Mouse (Mus musculus): ENCODE measurements at regions not wholly inside any gene's neighbourhood (a gene's known extent, or its start where the extent isn't known, plus 50 kb on each side); places are given as distances from the start of the nearest gene placed in this dataset.
A peak's percentile ranks its signal among the peaks of the same experiment; 100 is the strongest.

DNA sequence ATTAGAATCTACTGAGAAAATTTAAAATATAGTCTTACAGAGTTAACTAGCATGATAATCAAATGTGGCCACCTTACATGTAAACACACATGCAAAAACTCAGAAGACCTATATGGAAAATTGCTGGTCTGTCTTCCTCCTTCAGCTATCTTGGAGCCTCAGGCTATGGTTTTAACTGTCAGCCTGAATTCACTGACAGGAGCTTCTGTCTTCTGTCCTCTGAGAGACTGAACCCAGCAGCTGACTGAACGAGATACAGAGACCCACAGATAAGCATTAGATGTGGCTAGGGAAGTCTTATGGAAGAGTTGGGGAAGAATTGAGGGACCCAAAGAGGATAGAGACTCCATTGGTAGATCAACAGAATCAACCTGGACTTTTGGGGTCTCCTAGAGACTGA is 360.0 kb upstream of the Meox2 start:
- ATAC-seq (replicated peaks; ENCODE audit: low FRiP score, low TSS enrichment, poor library complexity, severe bottlenecking): peak; percentile 98

DNA sequence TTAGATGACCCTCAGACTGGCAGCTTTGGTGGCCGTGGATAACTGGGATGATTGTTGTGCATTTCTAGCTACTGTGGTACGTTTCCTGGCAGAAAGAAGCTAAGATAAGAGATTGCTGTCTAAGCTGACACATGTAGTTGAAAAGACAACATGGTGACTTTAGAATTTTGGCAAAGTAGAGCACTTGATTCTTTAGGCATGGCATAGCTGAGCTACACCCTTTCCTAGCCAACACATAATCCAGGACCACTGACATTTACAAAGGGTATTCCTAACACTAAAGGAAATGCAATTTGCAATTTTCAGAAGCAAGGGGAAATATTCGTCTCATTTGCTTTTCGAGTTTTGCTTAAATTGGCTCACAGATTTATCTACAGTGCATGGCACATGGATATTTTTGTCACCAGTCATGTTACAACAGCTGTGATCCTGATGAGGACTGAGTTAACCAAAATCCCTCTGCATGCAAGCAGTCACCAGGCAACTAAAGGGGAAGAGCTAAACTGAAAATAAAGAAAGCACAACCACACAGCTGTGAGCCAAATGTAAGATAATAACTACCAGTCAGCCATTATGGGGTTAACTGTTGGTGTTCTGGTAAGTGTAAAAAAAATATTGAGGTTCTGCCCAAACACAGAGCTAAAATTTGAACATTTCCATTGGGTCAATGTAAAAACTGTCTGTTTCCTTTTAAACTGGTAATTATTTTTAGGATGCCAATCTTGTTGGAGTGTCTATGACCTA is 342.9 kb upstream of the Meox2 start:
- ATAC-seq (replicated peaks; ENCODE audit: low FRiP score, low TSS enrichment, poor library complexity, severe bottlenecking): no peak

DNA sequence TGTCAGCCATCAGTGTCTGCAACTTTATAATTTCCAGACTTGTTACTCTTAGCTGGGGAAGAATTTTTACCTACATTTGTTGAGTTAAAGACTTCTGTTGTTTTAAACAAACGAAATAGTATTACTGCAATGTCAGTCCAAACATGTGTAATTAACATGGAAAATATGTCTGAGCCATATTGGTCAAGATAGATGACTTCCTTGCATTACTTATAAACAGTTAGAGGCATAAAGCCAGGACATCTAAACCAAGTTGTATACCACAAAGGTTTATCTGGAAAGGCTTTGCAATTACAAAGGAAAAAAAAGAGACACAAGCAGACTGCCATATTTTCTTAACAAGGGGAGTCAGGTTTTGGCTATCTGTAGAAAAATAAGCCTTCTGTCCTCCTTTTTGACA is 342.2 kb upstream of the Meox2 start:
- no peak for ATAC-seq (replicated peaks; ENCODE audit: low FRiP score, low TSS enrichment, poor library complexity, severe bottlenecking)

DNA sequence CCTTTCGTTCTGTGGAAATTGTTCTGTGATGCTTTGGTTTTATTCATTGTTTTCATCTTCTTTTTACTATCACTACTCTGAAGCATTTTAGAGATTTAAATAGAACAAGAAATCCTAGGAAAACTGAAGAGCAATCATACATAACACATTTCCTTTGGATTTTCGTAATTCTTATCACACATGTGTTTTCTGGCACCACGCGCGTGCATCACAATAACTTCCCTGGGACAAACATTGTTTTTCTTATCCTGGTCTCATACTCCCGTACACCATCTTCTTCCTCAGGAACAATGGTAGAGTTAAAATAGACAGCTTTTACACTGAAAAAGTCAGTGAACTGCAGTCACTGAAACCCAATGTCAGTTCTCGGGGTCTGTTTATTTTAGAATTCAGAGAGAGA is 327.6 kb upstream of the Meox2 start:
- ATAC-seq (replicated peaks; ENCODE audit: low FRiP score, low TSS enrichment, poor library complexity, severe bottlenecking): no peak

DNA sequence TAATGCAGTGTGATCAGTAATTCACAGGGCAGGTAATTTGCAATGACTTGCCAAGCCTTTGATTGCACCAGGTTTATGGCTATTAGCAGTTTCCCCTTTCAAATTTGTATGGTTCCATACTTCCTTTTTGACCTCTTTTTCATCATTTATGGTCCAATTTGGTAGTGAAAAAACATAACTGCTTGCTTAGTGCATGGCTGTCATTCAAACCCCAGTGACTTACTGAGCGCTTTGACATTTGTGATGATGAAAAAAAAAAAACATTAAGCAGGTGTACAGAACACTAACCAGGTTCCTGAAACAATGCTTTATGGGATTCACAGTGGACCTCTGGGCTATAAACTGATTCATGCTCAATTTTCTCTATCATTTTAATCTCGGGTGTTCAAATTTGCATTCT is 317.5 kb upstream of the Meox2 start:
- no peak for ATAC-seq (replicated peaks; ENCODE audit: low FRiP score, low TSS enrichment, poor library complexity, severe bottlenecking)

DNA sequence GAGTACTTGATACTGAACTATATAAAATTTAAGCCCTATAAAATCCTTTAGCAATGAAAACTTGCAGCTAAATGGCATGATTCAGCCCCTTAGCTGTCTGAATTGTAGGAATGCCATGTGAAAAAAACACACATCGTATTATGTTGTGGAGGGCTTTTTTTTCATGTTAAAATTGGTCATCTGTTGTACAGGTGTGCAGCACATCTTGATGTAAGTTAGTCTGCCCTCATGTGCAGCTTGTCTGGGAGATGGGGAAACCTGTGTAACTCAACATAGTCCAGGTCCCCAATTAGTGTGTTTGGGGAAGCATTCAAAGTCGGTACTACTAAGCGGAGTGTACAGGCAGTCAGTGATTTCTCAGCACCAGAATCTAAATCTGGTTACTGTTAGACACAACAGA is 316.9 kb upstream of the Meox2 start:
- ATAC-seq (replicated peaks; ENCODE audit: low FRiP score, low TSS enrichment, poor library complexity, severe bottlenecking): no peak

DNA sequence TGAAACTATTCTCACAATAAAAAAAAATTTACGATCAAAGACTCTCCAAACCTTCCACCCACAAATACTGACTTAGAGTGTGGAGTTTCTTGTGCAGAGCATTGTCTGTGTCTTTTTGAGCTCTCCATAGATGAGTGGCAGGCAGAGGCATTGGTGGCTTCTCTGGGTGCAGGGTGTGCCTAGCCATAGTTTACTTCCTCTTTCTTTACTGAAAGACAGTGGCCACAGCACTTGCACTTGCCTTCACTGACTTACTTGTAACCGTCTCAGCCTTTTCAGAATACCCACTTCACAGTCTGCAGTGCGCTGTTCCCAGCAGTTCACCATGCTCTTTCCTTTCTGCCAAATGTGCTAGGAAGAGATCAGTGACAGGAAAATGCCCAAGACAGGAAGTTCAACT is 316.1 kb upstream of the Meox2 start:
- ATAC-seq (replicated peaks; ENCODE audit: low FRiP score, low TSS enrichment, poor library complexity, severe bottlenecking): peak; percentile 70

DNA sequence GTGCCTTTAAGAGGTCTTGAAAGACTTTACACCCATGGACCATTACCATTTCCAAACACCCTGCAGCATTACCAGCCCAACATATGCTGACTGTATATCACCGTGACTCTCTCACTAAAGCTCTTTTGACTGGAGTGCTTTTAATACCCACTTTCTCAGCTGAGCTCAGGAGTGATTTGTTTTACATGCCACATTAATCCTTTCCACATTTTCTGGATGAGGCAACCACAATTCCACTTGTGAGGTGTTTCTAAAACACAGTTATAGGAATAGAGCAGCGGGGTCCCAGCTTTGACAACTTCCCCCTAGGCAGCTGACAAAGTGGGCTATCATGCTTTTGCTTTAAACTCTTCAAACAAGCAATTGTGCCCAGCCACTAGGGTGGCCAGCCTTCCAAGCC is 314.5 kb upstream of the Meox2 start:
- no peak for ATAC-seq (replicated peaks; ENCODE audit: low FRiP score, low TSS enrichment, poor library complexity, severe bottlenecking)

DNA sequence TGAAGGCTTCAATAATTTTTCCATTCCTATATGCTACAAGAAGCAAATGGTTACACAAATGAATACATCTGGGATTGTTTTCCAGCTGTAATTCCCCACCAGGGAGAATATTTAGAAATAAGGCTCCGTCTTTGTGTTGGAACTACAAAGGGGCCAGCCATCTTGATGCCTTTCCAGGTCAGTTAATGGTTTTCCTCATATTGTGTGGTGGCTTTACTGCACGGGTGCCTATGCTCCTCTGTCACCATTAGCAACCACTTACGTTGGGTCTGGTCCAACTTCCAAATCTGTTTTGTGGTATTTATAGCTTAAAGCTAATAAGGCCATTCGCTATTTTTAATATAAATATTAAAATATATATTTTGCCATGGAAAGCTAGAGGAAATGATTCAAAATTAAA is 312.1 kb upstream of the Meox2 start:
- no peak for ATAC-seq (replicated peaks; ENCODE audit: low FRiP score, low TSS enrichment, poor library complexity, severe bottlenecking)

DNA sequence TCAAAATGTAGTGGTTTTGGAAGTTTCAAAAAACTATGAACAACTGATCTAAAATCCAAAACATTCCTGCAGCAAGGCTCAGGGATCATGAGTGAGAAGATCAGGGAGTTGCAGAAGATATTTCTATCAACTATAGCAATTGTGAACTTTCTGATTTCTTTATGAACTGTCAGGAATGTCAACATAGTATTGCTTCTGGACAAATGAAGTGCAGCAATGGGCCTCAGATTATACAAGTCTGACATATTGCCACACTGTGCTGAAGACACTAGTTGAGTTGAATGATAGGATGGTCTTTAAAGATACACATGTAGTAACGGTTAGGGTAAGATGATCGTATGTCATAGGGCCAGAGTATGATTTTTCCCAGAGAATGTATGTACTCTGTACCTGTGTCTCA is 290.4 kb upstream of the Meox2 start:
- no peak for ATAC-seq (replicated peaks; ENCODE audit: low FRiP score, low TSS enrichment, poor library complexity, severe bottlenecking)

DNA sequence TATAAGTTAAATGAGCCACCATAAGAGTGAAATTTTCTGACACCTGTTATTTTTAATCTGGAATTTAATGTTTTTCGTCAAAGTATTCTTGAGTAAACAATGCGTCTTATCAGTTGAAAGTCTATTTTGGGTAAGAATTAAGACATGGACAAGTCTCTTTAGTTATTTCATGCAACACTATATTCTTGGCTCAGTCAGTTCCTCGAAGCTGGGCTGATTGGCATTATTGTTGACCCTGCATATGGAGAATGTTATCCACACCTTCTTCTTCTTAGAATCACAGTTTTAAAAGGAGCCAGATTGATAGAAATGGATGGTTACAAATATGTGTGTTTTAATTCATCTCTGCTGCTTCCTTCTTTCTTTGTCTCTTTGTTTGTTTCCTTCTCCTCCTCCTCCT is 289.5 kb upstream of the Meox2 start:
- no peak for ATAC-seq (replicated peaks; ENCODE audit: low FRiP score, low TSS enrichment, poor library complexity, severe bottlenecking)

DNA sequence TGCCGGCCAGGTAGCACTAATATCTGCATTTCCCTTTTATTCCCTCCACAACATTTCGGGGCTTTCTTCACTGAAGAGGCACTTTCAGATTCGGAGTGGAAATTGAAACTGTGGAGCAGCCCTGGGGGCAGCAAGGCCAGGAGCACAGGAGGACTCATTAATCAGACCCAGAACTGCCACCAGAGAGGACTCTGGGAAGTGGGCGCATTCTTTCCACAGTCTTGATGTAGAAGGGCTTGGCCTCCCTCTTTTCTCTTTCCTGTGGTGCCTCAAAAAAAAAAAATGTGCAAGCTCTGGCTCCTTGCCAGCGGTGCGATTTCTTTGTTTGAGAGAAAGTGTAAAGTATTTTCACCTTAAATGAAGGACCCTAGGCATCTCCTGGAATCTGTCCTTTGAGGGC is 281.6 kb upstream of the Meox2 start:
- ATAC-seq (replicated peaks; ENCODE audit: low FRiP score, low TSS enrichment, poor library complexity, severe bottlenecking): no peak

DNA sequence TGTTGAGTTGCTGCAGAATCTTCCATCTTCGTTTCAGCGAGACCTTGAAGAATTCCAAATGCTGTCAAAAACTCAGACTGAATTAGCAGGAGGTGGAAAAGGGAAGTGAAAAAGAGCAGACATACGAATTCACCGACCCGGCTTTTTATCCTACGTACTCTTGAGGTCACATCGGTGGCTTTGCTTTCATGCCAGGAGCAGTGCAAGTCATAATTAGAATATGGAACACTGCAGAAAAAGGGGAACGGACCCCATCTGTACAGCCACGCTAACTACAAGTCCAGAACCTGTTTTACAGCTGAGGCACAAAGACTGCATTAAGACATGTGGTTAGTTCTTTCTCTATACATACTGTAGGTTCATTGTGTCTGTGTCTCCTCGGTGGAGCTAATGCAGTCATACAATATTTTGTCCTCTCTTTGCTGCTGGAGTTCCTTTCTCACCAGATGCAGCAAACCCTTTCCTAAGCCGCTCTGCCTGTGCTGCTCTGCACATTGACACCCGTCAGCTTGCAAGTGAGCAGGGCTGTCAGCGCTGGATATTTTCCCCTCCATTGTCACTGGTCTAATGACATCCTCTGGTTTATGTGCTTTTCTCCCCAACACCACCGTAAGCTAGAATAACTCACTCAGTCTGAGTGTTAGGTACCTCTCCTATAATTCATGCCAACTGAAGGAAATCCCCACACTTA is 276.9 kb upstream of the Meox2 start:
- no peak for ATAC-seq (replicated peaks; ENCODE audit: low FRiP score, low TSS enrichment, poor library complexity, severe bottlenecking)

DNA sequence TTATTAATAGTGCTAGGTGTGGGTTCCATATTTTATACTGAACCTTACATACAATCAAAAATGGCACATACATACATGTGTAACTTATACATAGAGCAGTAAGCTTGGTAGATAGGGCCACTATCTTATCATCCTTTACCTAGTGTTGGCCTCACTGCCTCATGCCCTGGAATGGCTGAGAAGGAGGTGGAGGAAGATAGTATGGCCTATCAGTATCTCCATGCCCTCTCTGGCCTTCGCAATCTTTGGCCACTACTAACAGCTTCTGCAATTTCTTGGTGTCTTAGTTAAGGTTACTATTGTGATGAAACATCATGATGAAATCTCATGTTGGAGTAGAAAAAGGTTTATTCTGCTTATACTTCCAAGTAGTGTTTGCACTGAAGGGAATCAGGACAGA is 265.4 kb upstream of the Meox2 start:
- peak; percentile 70 for ATAC-seq (replicated peaks; ENCODE audit: low FRiP score, low TSS enrichment, poor library complexity, severe bottlenecking)

DNA sequence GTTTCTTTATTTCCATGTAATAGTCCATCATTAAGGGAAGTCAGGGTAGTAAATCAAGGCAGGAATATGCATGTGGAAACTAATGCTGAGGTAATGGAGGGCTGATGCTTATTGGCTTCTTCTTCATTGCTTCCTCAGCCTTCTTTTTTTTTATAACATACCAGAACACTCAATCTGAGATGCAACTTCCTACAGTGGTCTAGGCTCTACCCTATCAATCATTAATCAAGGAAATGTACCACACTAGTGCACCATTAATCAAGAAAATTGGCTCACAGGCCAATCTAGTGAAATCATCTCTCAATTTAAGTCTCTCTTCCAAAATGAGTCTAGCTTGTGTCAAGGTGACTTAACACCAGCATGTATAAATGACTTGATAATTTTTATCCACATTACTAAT is 263.2 kb upstream of the Meox2 start:
- no peak for ATAC-seq (replicated peaks; ENCODE audit: low FRiP score, low TSS enrichment, poor library complexity, severe bottlenecking)

DNA sequence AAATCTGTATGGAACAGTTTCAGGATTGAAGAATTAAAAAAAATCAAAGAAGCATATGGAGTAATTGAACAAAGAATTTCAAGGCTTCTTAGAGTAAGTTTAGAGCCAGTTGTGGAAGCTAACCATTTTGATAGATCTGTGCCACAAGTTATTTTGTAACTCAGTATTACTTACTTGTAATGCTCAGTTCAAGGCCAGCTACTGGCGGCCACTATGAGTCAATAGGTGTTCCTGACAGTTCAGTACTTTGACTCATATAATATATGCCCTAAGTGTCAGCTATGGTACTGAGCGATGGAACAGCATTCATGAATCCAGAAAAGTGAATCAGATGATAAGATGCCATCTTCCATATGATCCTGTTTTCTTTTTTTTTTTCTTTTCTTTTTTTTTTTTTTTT is 259.3 kb upstream of the Meox2 start:
- ATAC-seq (replicated peaks; ENCODE audit: low FRiP score, low TSS enrichment, poor library complexity, severe bottlenecking): no peak

DNA sequence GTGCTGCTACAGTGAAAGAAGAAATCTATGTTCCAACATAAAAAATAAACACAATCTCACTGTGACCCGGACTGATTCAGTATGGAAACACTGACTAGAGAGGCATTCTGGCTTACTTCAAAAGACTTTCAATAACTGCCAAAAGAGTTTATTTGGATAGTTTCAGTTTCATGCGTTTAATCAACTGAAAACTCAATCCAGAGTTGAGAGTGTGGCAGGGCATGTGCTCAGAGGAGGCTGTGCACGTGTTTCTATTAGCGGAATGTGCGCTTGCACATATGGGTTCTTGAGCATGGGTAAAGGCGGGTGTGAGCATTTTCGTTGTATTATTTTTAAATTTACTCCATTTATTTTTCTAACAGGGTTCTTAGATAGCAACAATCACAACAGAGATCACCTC is 245.2 kb upstream of the Meox2 start:
- no peak for ATAC-seq (replicated peaks; ENCODE audit: low FRiP score, low TSS enrichment, poor library complexity, severe bottlenecking)

DNA sequence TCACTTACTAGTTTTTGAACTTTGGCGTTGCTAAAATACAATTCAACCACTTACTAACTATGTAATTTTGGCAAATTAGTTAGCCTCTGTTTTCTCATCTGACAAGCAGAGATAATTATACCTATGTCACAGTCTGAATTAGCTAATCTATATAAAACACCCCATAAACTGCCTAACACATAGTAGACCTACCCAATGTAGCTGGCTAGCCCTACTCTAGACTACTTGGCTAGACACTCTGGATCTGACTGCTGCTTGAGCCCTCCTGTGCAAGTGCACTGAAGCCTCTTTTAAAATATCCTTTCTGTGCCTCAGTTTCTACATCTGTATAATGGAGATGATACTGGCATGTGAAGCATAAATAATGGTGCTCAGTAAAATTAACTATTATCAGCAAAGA is 227.6 kb upstream of the Meox2 start:
- ATAC-seq (replicated peaks; ENCODE audit: low FRiP score, low TSS enrichment, poor library complexity, severe bottlenecking): 0 out of 2 replicates have a peak, but pooled peaks have one; percentile 65

DNA sequence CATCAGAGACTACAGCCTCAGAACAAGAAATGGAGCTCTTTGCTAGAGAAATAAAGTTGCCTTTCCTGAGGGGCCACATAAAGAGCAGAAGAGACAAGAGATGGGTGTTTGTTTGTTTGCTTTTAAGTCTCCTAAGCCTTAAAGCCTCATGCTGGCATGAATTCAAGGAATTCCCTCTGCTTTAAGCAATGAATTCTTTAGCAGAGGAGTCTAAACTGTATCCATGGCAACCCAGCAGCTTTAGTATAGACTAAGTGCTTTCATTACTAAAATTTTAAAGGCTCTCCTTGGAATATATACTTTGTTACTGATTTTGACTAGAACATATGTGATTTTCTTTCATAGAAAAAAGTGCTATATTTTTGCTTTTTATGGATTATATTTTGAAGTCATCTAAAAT is 195.0 kb upstream of the Meox2 start:
- no peak for ATAC-seq (replicated peaks; ENCODE audit: low FRiP score, low TSS enrichment, poor library complexity, severe bottlenecking)

DNA sequence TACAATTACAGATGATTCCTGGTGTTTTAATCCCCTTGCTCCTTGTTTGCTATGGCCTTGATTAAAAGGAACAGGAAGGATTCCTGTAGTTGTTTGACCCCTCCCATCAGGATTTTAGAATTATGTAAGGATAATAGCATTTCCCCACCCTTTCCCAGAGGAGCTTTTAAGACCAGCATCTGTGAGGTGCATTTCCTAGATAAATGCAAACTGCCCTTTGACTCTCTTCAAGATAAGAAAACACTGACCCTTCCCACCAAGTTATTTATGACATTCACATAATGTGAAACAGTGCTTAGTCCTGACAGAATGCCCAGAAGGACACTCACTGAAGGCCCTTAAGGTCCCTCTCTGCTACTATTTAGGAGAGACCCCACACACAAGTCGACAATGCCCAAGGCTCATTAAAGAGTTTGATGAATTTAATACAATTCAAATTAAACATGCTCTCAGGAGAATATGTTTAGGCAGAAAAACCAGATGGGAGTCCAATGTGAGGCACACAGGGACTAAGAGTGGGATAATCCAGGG is 190.7 kb upstream of the Meox2 start:
- no peak for ATAC-seq (replicated peaks; ENCODE audit: low FRiP score, low TSS enrichment, poor library complexity, severe bottlenecking)

DNA sequence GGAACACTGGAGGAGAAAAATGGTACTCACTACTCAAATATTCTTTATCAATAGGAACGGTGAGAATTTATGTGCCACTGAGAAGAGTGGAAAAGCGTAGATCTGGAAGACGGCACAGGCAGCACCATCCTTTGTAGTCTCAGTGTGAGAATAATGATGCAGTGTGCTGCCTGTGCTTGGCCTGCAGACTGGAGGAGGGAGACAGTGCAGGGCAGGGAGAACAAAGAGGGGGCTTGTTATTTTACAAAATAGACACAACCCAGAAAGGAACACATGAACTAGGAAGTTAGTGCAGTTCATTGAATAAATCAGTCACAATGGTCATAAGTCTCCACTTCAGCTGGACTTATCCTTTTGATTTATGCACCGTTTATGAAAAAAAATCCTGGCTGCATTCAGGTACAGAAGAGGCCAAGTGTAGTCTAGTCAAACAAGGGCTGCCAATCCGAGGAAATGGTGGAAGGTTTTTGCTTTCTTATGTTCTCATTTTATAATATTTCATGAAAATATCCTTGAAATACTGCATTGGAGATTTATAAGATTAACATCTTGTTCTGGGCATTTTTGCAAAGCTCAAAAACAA is 190.0 kb upstream of the Meox2 start:
- ATAC-seq (replicated peaks; ENCODE audit: low FRiP score, low TSS enrichment, poor library complexity, severe bottlenecking): no peak
